Mouse (Mus musculus) urinary bladder, postnatal 10 days (tissue): ENCODE data around the gene Unc5c.

Experiments used
- DNase-seq: peaks from one replicate; pipeline ENCODE4 v3.0.0; 2022; ENCODE audit warnings: low spot score

Gene Unc5c

GRCm38 (mm10) chr3:141511253-141512038 lies 46.4 kb downstream of the Unc5c start:
- no peak for DNase-seq

DNA sequence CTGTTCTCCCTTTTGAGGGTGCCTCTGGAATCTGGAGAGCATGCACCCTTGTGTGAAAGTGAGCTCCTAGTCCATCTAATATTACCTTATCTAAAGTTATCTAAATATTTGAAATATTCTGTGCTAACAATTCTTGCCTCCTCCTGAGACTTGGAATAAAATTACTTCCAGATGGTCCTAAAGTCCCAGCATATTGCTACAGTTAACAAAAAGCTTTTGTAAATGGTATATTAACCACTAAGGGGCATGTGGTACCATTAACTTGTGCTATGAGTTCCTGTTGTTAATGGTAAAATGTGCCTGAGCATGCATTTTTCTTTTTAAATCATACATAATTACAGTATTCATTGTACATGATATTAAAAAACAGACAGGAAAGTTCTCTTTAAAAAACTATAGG lies 63.7 kb downstream of the Unc5c start:
- DNase-seq: no peak

DNA sequence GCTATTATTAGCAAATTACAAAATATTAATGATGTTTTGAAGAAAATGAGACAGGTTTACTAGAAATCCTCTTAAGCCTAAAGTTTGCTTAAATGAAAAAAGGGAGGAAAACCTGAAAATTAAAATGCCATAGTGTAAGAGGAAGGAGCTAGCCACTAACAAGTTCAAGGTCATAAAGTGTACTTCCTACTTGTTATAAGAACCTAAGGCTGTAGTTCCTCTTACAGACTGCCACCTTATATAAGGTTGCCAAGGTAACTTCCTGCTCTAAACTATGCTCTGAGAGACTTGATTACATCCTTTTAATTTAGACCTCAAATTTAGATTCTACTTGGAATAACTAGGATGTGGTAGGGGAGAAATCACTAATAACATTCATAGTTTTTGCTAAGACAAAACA lies 64.6 kb downstream of the Unc5c start:
- DNase-seq: no peak

- DNase-seq: no peak
Observed at GRCm38 (mm10) chr3:141533861-141534260, 68.8 kb downstream of the Unc5c start.

- DNase-seq: no peak
Observed at GRCm38 (mm10) chr3:141536857-141537256, 71.8 kb downstream of the Unc5c start.

DNA sequence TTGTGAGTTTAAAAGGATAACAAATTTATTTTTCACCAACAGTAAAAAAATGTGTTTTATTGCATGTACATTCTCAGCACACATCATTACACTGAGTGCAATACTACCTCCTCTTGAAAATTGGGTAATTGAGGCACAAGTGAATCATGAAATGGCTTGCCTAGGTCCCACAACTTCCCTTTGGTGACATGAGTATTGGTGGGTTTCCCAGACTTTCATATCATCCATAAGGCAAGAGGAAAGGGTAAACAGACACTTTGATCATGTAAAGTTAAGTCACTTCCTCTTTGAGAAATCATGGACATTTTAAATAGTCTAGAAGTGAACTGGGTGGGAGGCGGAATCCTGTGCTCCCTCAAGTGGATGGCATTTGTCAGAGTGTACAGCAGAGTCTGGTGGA lies 73.1 kb downstream of the Unc5c start:
- DNase-seq: no peak

DNA sequence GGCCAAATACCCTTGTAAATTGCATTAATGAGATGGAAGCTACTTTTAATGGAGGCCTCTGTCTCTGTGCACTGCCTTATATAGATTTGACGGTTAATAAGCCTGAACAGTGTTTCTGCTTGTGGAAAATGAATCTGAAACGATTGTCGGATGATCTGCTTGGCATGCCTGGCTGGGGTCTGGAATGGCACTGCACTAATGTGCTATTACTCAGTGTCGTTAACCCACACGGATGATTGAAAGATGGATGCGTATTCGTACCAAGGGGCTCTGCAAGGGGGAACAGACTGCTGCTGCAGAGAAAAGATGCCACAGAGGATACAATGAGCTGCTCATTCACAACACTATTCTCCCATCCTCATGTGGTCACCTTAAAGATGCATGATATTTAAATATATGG lies 75.7 kb downstream of the Unc5c start:
- no peak for DNase-seq

DNA sequence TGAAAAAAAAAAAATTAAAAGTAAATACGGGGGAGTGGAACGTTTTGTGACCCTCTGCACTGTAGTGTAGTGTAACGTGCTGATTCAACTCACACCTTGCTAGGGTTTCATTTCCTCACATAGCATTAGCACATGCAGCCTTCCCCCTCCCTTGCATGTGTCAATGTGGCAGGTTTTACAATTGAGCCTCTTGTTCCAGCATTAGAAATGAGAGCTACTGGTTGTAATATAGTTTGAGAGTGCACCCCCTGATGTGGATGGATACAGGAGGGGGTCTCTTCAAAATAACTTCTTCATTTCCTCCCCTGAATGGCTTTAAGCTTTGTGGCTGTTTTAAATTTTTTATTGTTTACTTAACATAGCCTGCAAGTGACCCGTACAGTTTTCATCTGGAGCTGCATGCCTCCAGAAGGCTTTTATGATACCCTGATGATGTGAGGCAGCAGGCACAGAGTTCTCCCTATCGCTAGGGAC lies 82.4 kb downstream of the Unc5c start:
- no peak for DNase-seq

DNA sequence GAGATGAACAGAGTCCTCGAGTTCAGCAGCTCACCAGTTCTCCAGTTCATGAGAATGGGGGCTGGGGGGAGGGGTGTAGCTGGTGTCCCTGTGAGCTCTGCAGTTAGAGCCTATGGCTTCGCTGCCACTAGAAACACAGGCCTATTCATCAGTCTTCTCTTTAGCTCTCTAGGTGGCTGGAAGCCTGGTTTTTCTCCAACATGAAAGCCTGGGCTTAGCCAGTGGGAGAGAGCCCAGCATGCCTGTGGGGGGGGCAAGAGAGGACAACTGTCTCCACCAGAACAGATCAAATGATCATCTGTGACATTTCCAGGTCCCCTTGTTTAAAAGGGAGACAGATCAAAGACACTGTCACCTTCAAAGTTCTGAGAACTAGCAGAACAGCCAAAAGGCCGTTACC lies 84.6 kb downstream of the Unc5c start:
- DNase-seq: no peak

GRCm38 (mm10) chr3:141552960-141553359 lies 87.9 kb downstream of the Unc5c start:
- no peak for DNase-seq

GRCm38 (mm10) chr3:141557072-141557471 lies 92.1 kb downstream of the Unc5c start:
- DNase-seq: no peak

GRCm38 (mm10) chr3:141575076-141575688 lies 110.2 kb downstream of the Unc5c start:
- DNase-seq: no peak

GRCm38 (mm10) chr3:141577382-141577781 lies 112.4 kb downstream of the Unc5c start:
- no peak for DNase-seq

GRCm38 (mm10) chr3:141581190-141581891 lies 116.3 kb downstream of the Unc5c start:
- DNase-seq: no peak

DNA sequence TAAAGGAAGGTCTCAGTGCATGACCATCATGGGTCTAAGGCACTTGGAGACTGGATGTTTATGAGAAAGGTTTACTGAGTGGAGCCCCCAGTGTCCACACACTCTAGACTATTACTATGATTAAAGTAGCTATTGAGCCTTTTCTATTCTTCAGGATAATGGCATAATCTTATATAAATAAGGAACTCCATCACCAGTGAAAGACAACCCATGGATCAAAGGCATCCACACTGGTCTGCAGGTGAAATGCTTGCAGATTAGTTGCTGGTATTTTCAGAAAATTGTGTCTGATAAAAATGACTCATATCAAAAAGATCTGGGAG lies 116.8 kb downstream of the Unc5c start:
- no peak for DNase-seq

- no peak for DNase-seq
Observed at GRCm38 (mm10) chr3:141583180-141583579, 118.2 kb downstream of the Unc5c start.

DNA sequence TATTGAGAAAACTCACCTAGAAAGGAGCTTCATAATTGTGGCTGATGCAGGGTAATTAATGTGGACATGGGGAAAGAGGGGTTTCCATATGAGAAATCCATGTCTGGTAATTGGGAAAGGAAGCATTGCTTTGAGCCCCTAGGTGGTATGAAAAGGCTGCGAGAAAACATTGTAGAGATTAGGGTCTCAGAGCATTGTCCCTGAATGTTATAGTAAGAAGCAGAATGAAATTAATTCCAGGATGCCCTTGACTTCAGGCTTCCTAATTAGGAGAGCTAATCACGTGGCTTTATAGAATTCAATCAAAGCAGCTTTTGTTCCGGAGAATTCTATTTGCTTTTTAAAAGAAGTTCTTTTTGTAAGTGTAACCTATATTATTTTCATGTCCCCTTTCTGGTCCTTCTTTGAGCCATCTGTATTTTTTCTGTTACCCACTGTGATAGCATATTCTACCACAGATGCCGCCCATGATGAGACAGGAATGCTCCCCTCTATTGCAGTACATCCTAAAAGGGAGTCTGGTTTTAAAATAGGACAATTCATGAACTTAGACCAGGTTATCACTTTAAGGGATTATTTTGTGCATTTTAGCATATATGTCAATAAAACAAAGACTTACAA lies 124.5 kb downstream of the Unc5c start:
- DNase-seq: no peak

DNA sequence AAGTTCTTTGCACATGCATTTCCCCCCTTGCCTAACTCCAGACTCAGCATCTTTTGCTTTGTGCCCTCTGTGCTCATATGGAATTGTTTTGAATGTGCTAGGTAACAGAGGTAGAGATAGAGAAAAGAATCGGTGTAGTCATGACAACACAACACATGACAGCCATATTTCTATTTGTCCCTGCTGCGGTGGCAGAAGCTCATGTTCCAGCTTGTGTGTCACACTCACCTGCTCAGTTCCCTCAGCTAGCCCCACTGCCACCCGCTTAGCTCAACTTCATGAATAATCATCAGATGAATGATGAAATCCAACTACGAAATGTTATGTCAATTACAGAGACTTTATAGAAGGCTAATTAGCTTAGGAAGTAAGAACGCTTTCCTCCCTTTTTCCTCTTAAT lies 128.2 kb downstream of the Unc5c start:
- DNase-seq: no peak

DNA sequence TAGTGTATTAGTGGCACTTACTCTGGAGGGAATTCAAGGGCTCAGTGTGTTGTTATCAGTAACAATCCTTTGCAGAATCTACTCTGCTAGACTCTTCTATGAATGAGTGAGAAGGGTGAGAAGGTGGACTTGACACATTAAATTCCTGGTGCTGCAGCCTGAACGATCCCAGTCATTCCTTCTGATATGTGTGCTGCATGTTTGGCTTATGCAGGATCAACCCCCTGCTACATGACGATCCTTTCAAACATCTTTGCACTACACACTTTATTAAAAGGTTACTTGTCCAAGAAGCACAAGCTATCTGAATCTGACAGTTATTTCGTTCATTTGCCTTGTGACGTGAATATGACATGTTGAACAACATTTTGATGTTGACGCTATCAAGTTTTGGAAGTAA lies 129.1 kb downstream of the Unc5c start:
- DNase-seq: no peak

DNA sequence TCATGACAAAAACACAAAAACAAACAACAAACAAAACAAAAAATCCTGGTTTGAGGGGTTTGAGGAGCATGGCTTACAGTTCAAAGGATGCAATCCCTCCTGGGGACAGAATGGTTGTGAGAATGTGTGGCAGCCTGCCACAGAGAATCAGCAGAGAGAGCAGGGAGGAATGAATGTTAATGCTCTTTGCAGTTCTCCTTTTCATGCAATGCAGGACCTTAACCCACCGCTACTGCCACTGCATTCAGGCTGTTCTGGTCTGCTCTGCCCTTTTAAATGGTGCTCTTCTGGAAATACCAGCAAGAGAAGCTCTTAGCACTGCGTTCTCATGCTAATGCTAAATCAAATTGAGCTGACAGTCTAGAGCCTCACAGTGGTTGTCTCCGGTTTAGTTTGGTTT lies 130.1 kb downstream of the Unc5c start:
- no peak for DNase-seq

DNA sequence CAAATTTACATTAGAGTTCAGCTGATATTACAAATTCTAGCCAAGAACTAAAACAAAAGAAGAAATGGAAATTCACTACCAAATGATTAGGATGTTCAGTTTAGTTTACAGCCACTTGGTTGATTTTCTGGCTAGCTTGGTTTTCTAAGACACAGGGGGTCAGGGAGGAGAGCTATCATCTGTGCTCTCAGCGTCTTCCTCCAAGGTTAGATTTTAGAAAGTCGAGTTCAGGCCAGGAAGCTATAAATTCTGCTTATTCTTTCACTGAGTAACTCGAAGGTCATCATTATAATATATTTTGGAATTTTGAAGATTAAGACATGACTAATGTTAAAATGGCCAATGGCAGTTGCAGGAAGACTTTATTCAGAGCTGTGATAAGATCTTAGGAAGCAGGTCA lies 131.4 kb downstream of the Unc5c start:
- no peak for DNase-seq

GRCm38 (mm10) chr3:141596881-141597280 lies 131.9 kb downstream of the Unc5c start:
- DNase-seq: no peak

DNA sequence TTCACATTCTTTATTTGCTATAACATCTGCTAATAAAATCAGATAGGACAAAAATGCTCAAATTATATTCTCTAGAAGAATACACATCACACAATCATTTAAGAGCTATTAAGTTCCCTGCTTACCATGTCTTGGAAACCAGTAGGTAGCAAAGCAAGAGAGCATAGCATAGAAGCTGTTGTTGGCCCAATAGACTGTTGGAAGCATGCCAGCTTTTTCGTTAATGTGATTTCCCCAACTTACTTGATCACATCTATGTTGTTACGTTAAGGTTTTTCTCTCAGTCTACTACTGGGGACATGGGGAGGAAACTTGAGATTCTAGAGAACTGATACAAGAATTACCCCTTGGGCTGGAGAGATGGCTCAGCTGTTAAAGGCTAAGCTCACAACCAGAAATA lies 133.0 kb downstream of the Unc5c start:
- no peak for DNase-seq
